Mouse (Mus musculus): ENCODE results near the gene Mkrn2.
A peak's percentile ranks its signal among the peaks of the same experiment; 100 is the strongest.

The Mkrn2 gene

GRCm38 (mm10) chr6:115601715-115602523 lies at the start of gene Mkrn2:
Gene Mkrn2, plus strand, starts transcription at chr6:115601902.
- peak; percentile 91 for DNase-seq

GRCm38 (mm10) chr6:115555485-115555884 lies 46.2 kb upstream of the Mkrn2 start:
- DNase-seq, result no peak

- DNase-seq, result no peak
Measured at GRCm38 (mm10) chr6:115558176-115558575, 43.5 kb upstream of the Mkrn2 start.

- DNase-seq, result no peak
Measured at GRCm38 (mm10) chr6:115559651-115560632, 41.8 kb upstream of the Mkrn2 start.

GRCm38 (mm10) chr6:115565479-115566045 lies 36.1 kb upstream of the Mkrn2 start:
- no peak for DNase-seq

- no peak for DNase-seq
Measured at GRCm38 (mm10) chr6:115574171-115574570, 27.5 kb upstream of the Mkrn2 start.

GRCm38 (mm10) chr6:115577407-115577806 lies 24.3 kb upstream of the Mkrn2 start:
- DNase-seq, result no peak

- no peak for DNase-seq
Measured at GRCm38 (mm10) chr6:115577941-115578340, 23.8 kb upstream of the Mkrn2 start.

GRCm38 (mm10) chr6:115580810-115581209 lies 20.9 kb upstream of the Mkrn2 start:
- no peak for DNase-seq

- DNase-seq, result no peak
Measured at GRCm38 (mm10) chr6:115582328-115583115, 19.2 kb upstream of the Mkrn2 start.

GRCm38 (mm10) chr6:115583430-115584125 lies 18.1 kb upstream of the Mkrn2 start:
- no peak for DNase-seq

GRCm38 (mm10) chr6:115584176-115584575 lies 17.5 kb upstream of the Mkrn2 start:
- DNase-seq, result no peak

- DNase-seq, result no peak
Measured at GRCm38 (mm10) chr6:115586321-115586720, 15.4 kb upstream of the Mkrn2 start.

- DNase-seq, result no peak
Measured at GRCm38 (mm10) chr6:115591692-115592359, 9.9 kb upstream of the Mkrn2 start.

- no peak for DNase-seq
Measured at GRCm38 (mm10) chr6:115592458-115592857, 9.2 kb upstream of the Mkrn2 start, which contains the start of gene Mkrn2os. Gene Mkrn2os, minus strand, starts transcription at chr6:115592576.

GRCm38 (mm10) chr6:115593252-115593651 lies 8.4 kb upstream of the Mkrn2 start:
- no peak for DNase-seq

GRCm38 (mm10) chr6:115594463-115594862 lies 7.2 kb upstream of the Mkrn2 start:
- DNase-seq, result no peak

- no peak for DNase-seq
Measured at GRCm38 (mm10) chr6:115595667-115596066, 6.0 kb upstream of the Mkrn2 start.

- no peak for DNase-seq
Measured at GRCm38 (mm10) chr6:115601322-115601714, 384 bp upstream of the Mkrn2 start.

- DNase-seq, result no peak
Measured at GRCm38 (mm10) chr6:115606461-115606860, 4.8 kb downstream of the Mkrn2 start.

GRCm38 (mm10) chr6:115607429-115607828 lies 5.7 kb downstream of the Mkrn2 start:
- DNase-seq, result no peak
